Mouse (Mus musculus): ENCODE data around the gene D10Wsu102e.
"Not testable (repeated sequence)": the region's sequence is repeated elsewhere in the genome, so short reads cannot be mapped to it uniquely, and the experiment has no call there.

D10Wsu102e gene

GRCm38 (mm10) chr10:83345693-83346358 is 14.2 kb upstream of the D10Wsu102e start:
- DNase-seq (ENCODE audit: inconsistent age in 2 of 2, low spot score in 1 of 2), result no peak

- no peak for DNase-seq (ENCODE audit: inconsistent age in 2 of 2, low spot score in 1 of 2)
Observed at GRCm38 (mm10) chr10:83346359-83346736, 13.7 kb upstream of the D10Wsu102e start.

- DNase-seq (ENCODE audit: inconsistent age in 2 of 2, low spot score in 1 of 2), result no peak
Observed at GRCm38 (mm10) chr10:83347494-83347893, 12.5 kb upstream of the D10Wsu102e start.

- DNase-seq (ENCODE audit: inconsistent age in 2 of 2, low spot score in 1 of 2), result no peak
Observed at GRCm38 (mm10) chr10:83350689-83351088, 9.3 kb upstream of the D10Wsu102e start.

- not testable (repeated sequence) for DNase-seq (ENCODE audit: inconsistent age in 2 of 2, low spot score in 1 of 2)
Observed at GRCm38 (mm10) chr10:83351779-83352178, 8.2 kb upstream of the D10Wsu102e start.

GRCm38 (mm10) chr10:83353680-83354332 is 6.2 kb upstream of the D10Wsu102e start:
- DNase-seq (ENCODE audit: inconsistent age in 2 of 2, low spot score in 1 of 2), result peak; percentile 31 to 55

GRCm38 (mm10) chr10:83354333-83354719 is 5.7 kb upstream of the D10Wsu102e start:
- peak in 1 of 2 experiments; percentile 65 for DNase-seq (ENCODE audit: inconsistent age in 2 of 2, low spot score in 1 of 2)

- DNase-seq (ENCODE audit: inconsistent age in 2 of 2, low spot score in 1 of 2), result no peak
Observed at GRCm38 (mm10) chr10:83356416-83356815, 3.6 kb upstream of the D10Wsu102e start.

GRCm38 (mm10) chr10:83359451-83359850 is 570 bp upstream of the D10Wsu102e start:
- no peak for DNase-seq (ENCODE audit: inconsistent age in 2 of 2, low spot score in 1 of 2)

- DNase-seq (ENCODE audit: inconsistent age in 2 of 2, low spot score in 1 of 2), result no peak
Observed at GRCm38 (mm10) chr10:83360356-83360755, 335 bp downstream of the D10Wsu102e start.

GRCm38 (mm10) chr10:83361643-83362382 is 1.8 kb downstream of the D10Wsu102e start:
- DNase-seq (ENCODE audit: inconsistent age in 2 of 2, low spot score in 1 of 2), result peak in 1 of 2 experiments; percentile 59

GRCm38 (mm10) chr10:83363451-83363850 is 3.4 kb downstream of the D10Wsu102e start:
- DNase-seq (ENCODE audit: inconsistent age in 2 of 2, low spot score in 1 of 2), result no peak

- no peak for DNase-seq (ENCODE audit: inconsistent age in 2 of 2, low spot score in 1 of 2)
Observed at GRCm38 (mm10) chr10:83368918-83369317, 8.9 kb downstream of the D10Wsu102e start.

- no peak for DNase-seq (ENCODE audit: inconsistent age in 2 of 2, low spot score in 1 of 2)
Observed at GRCm38 (mm10) chr10:83374045-83374656, 14.1 kb downstream of the D10Wsu102e start.

GRCm38 (mm10) chr10:83375458-83375857 is 15.4 kb downstream of the D10Wsu102e start:
- DNase-seq (ENCODE audit: inconsistent age in 2 of 2, low spot score in 1 of 2), result not testable (repeated sequence)

- DNase-seq (ENCODE audit: inconsistent age in 2 of 2, low spot score in 1 of 2), result no peak
Observed at GRCm38 (mm10) chr10:83376911-83377682, 17.1 kb downstream of the D10Wsu102e start.

- DNase-seq (ENCODE audit: inconsistent age in 2 of 2, low spot score in 1 of 2), result peak; percentile 61 to 73
Observed at GRCm38 (mm10) chr10:83378083-83378833, 18.2 kb downstream of the D10Wsu102e start.

GRCm38 (mm10) chr10:83380501-83380900 is 20.5 kb downstream of the D10Wsu102e start:
- no peak for DNase-seq (ENCODE audit: inconsistent age in 2 of 2, low spot score in 1 of 2)

GRCm38 (mm10) chr10:83382528-83382927 is 22.5 kb downstream of the D10Wsu102e start:
- DNase-seq (ENCODE audit: inconsistent age in 2 of 2, low spot score in 1 of 2), result no peak

GRCm38 (mm10) chr10:83382988-83383387 is 23.0 kb downstream of the D10Wsu102e start:
- no peak for DNase-seq (ENCODE audit: inconsistent age in 2 of 2, low spot score in 1 of 2)
